Mouse (Mus musculus): ENCODE data around the gene Etfrf1. TPM values are rescaled to one million over a fixed set of nuclear protein-coding genes. Genes with fewer than 3 reads are reported as not detected.

Etfrf1 gene
- polyA plus RNA-seq, 1 experiment from 2014 or later = 38.5 TPM

DNA sequence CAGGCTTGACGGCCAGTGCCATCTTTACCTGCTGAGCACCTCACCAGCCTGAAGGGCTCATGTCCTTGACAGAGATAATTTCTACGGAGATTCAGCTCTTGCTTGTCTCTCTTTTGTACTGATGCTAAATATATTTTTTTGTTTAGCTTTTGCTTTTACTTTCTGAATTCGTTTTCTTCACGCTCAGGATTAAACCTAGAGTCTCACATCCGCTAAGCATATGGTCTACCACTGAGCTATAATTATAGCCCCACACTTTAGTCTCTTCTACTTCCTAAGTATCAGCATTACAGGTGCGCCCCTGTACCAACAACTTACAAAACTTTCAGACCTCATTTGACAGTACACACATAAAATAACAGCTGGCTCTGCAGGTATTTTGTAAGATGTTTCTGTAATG lies 24.4 kb downstream of the Etfrf1 start:
- H3K4me2 ChIP-seq = no peak overlapping the region
- no peaks in the 10 kb centered on the region for H3K27me3 ChIP-seq
- no peaks in the 10 kb centered on the region for H3K4me1 ChIP-seq
- H3K36me3 ChIP-seq = peaks cover 42% of the 10 kb centered on the region
- H3K4me3 ChIP-seq (replicated peaks) = no peak overlapping the region
- 94% methylated on average over 6 of the region's 6 CpGs for WGBS
- H3K9me3 ChIP-seq (replicated peaks) = no peaks in the 10 kb centered on the region
- no peak overlapping the region for H3K27ac ChIP-seq
- no peak overlapping the region for H3K9ac ChIP-seq
- no peak for ATAC-seq (replicated peaks; ENCODE audit: low FRiP score)

GRCm38 (mm10) chr6:145237148-145237547 lies 26.2 kb downstream of the Etfrf1 start:
- H3K27ac ChIP-seq = no peak overlapping the region
- H3K4me3 ChIP-seq (replicated peaks) = no peak overlapping the region
- no peaks in the 10 kb centered on the region for H3K4me1 ChIP-seq
- H3K4me2 ChIP-seq = no peak overlapping the region
- no peak for ATAC-seq (replicated peaks; ENCODE audit: low FRiP score)
- no peak overlapping the region for H3K9ac ChIP-seq
- H3K27me3 ChIP-seq = no peaks in the 10 kb centered on the region
- H3K36me3 ChIP-seq = peaks cover 39% of the 10 kb centered on the region
- WGBS = 82% methylated on average over 4 of the region's 4 CpGs
- H3K9me3 ChIP-seq (replicated peaks) = no peaks in the 10 kb centered on the region

DNA sequence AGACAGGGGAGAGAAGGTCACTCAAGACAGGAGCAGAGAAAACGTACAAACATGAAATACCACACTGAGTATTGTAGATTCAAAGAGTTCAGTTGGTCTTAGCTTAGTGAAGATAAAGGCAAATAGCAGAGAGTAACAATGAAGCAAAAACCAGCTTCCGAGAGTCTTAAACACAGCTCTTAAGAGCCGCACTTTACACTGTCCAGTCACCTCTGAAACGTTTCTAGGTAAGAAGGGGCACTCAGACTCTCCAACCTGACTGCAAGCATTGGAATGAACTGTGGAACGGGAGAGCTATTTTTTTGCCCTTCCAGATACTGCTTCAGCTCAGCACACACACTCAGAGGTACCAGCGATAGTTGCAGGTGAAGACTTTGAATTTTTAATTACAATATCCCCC lies 29.4 kb downstream of the Etfrf1 start:
- 86% methylated on average over 6 of the region's 6 CpGs for WGBS
- Histone ChIP-seq H3K27ac (no peak overlapping the region), H3K4me3 (replicated peaks) (no peak overlapping the region), H3K9me3 (replicated peaks) (no peaks in the 10 kb centered on the region), H3K36me3 (peaks cover 44% of the 10 kb centered on the region), H3K9ac (no peak overlapping the region), H3K4me2 (no peak overlapping the region), H3K27me3 (no peaks in the 10 kb centered on the region), H3K4me1 (no peaks in the 10 kb centered on the region)
- no peak for ATAC-seq (replicated peaks; ENCODE audit: low FRiP score)

- WGBS = 17% methylated on average over 1 of the region's 1 CpGs
- H3K4me3 ChIP-seq (replicated peaks) = no peak overlapping the region
- peaks cover 55% of the 10 kb centered on the region for H3K36me3 ChIP-seq
- H3K27ac ChIP-seq = no peak overlapping the region
- no peak overlapping the region for H3K4me2 ChIP-seq
- H3K9ac ChIP-seq = no peak overlapping the region
- no peaks in the 10 kb centered on the region for H3K4me1 ChIP-seq
- no peaks in the 10 kb centered on the region for H3K9me3 ChIP-seq (replicated peaks)
- no peaks in the 10 kb centered on the region for H3K27me3 ChIP-seq
- no peak for ATAC-seq (replicated peaks; ENCODE audit: low FRiP score)
Observed at GRCm38 (mm10) chr6:145242521-145242920, 31.6 kb downstream of the Etfrf1 start.

- Histone ChIP-seq H3K9me3 (replicated peaks) (no peaks in the 10 kb centered on the region), H3K27me3 (no peaks in the 10 kb centered on the region), H3K4me3 (replicated peaks) (no peak overlapping the region), H3K4me1 (peaks cover 17% of the 10 kb centered on the region), H3K27ac (no peak overlapping the region), H3K36me3 (peaks cover 30% of the 10 kb centered on the region), H3K4me2 (no peak overlapping the region), H3K9ac (no peak overlapping the region)
- 90% methylated on average over 5 of the region's 5 CpGs for WGBS
- no peak for ATAC-seq (replicated peaks; ENCODE audit: low FRiP score)
Observed at GRCm38 (mm10) chr6:145246841-145247240, 35.9 kb downstream of the Etfrf1 start.

- Histone ChIP-seq H3K4me2 (peak overlapping the region; percentile 32), H3K27me3 (no peaks in the 10 kb centered on the region), H3K4me3 (replicated peaks) (peak overlapping the region; percentile 14), H3K4me1 (peaks cover 17% of the 10 kb centered on the region), H3K36me3 (peaks cover 30% of the 10 kb centered on the region), H3K27ac (no peak overlapping the region), H3K9me3 (replicated peaks) (no peaks in the 10 kb centered on the region), H3K9ac (0 out of 2 replicates have a peak overlapping the region, but pooled peaks have one; percentile 14)
- ATAC-seq (replicated peaks; ENCODE audit: low FRiP score) = no peak
- 77% methylated on average over 3 of the region's 3 CpGs for WGBS
Observed at GRCm38 (mm10) chr6:145247886-145248285, 37.0 kb downstream of the Etfrf1 start.

- Histone ChIP-seq H3K4me2 (peak overlapping the region; percentile 80), H3K9me3 (replicated peaks) (no peaks in the 10 kb centered on the region), H3K4me1 (peaks cover 17% of the 10 kb centered on the region), H3K4me3 (replicated peaks) (peak overlapping the region; percentile 93), H3K27ac (peak overlapping the region; percentile 88), H3K36me3 (peaks cover 19% of the 10 kb centered on the region), H3K27me3 (no peaks in the 10 kb centered on the region), H3K9ac (peak overlapping the region; percentile 97)
- ATAC-seq (replicated peaks; ENCODE audit: low FRiP score) = peak; percentile 73
- under 1% methylated on average over 59 of the region's 124 CpGs for WGBS
Observed at GRCm38 (mm10) chr6:145249291-145250184, 38.6 kb downstream of the Etfrf1 start.

DNA sequence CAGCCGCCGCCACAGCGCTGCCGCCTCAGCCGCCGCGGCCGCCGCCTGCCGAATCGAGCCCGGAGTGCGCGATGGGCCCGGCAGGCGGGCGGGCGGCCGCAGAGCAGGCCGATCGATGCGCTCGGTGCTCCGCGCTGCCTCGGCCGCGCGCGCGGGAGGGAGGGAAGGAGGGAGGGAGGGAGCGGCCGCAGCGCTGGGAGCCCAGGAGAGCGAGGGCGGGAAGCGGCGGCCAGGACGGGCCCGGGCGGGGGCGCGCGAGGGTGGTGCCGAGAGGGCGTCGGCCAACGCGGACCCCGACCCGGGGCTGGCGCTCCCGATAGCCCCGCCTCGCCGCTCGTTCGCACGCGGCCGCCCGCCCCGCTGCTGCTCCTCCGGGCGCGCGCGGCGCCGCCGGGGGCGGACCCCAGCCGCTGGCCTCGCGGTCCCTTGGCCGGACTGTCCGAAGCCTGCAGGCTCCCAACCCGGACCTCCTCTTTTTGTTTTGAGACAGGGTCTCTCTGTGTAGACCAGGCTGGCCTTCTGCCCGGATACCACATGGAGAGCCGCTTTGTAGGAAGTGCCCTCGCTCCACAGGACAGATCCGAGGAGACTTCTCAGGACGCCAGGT lies 39.4 kb downstream of the Etfrf1 start, which contains the start of gene Kras:
TSS of gene Kras (minus strand) at position 55 of the 607 bp plus-strand sequence.
- 1% methylated on average over 46 of the region's 83 CpGs for WGBS
- H3K36me3 ChIP-seq = peaks cover 12% of the 10 kb centered on the region
- peaks cover 17% of the 10 kb centered on the region for H3K4me1 ChIP-seq
- no peaks in the 10 kb centered on the region for H3K27me3 ChIP-seq
- no peaks in the 10 kb centered on the region for H3K9me3 ChIP-seq (replicated peaks)
- ATAC-seq (replicated peaks; ENCODE audit: low FRiP score) = peak; percentile 98
- peak within 1 kb of the TSS; percentile 80 for H3K4me2 ChIP-seq
- peak within 1 kb of the TSS; percentile 97 for H3K9ac ChIP-seq
- H3K4me3 ChIP-seq (replicated peaks) = peak within 1 kb of the TSS; percentile 93
- peak within 1 kb of the TSS; percentile 88 for H3K27ac ChIP-seq

DNA sequence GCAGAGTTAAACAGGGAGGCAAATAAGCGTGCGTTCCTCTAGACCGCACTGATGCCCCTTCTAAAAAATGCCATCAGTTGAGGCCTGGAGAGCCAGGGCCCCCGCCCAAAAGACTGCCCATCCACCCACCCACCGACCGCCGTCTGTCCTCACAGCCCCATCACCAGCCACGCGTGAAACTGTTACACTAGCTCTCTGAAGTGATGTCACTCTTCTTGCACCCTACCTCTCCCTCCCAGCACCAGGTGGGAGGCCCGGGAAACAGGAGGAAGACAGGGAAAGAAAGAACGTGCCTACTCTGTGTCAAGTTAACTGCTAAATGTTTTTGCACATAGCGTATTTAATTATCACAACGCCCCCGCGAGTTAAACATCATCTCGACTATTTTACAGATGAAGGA lies 39.9 kb downstream of the Etfrf1 start:
- 13% methylated on average over 16 of the region's 16 CpGs for WGBS
- H3K4me3 ChIP-seq (replicated peaks) = peak overlapping the region; percentile 93
- no peaks in the 10 kb centered on the region for H3K9me3 ChIP-seq (replicated peaks)
- H3K36me3 ChIP-seq = peaks cover 7% of the 10 kb centered on the region; the same call in 1 of the 2 replicates
- peak overlapping the region; percentile 80 for H3K4me2 ChIP-seq
- H3K27me3 ChIP-seq = no peaks in the 10 kb centered on the region
- peaks cover 17% of the 10 kb centered on the region for H3K4me1 ChIP-seq
- H3K9ac ChIP-seq = peak overlapping the region; percentile 97
- ATAC-seq (replicated peaks; ENCODE audit: low FRiP score) = no peak
- H3K27ac ChIP-seq = peak overlapping the region; percentile 88

GRCm38 (mm10) chr6:145255952-145256700 lies 45.2 kb downstream of the Etfrf1 start:
- no peak overlapping the region for H3K9ac ChIP-seq
- H3K9me3 ChIP-seq (replicated peaks) = no peaks in the 10 kb centered on the region
- 68% methylated on average over 13 of the region's 13 CpGs for WGBS
- ATAC-seq (replicated peaks; ENCODE audit: low FRiP score) = peak; percentile 56; the same call in 1 of the 2 replicates
- H3K4me2 ChIP-seq = no peak overlapping the region
- H3K4me1 ChIP-seq = peaks cover 8% of the 10 kb centered on the region
- H3K27ac ChIP-seq = no peak overlapping the region
- no peak overlapping the region for H3K4me3 ChIP-seq (replicated peaks)
- no peaks in the 10 kb centered on the region for H3K36me3 ChIP-seq
- no peaks in the 10 kb centered on the region for H3K27me3 ChIP-seq

DNA sequence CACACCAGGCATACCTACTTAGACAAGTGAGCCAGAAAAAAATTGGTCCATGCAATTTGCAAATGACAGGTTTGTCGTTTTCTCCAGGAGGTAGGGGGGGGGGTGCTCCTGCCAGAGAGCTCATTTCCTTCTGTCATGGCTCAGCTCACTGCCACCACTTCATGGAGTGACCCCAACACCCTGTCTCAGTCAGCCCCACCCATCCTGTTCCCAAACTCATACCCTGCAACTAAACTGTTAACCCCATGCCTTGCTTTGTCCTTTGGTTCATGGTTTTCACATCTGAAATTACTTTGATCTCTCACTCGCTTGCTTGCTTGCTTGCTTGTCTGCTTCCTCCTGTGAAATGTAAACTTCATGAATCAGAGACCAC lies 45.8 kb downstream of the Etfrf1 start:
- H3K9me3 ChIP-seq (replicated peaks) = no peaks in the 10 kb centered on the region
- H3K27ac ChIP-seq = no peak overlapping the region
- no peak overlapping the region for H3K4me3 ChIP-seq (replicated peaks)
- peaks cover 8% of the 10 kb centered on the region for H3K4me1 ChIP-seq
- WGBS = 29% methylated on average over 2 of the region's 2 CpGs
- no peaks in the 10 kb centered on the region for H3K27me3 ChIP-seq
- peak; percentile 56 for ATAC-seq (replicated peaks; ENCODE audit: low FRiP score)
- H3K4me2 ChIP-seq = no peak overlapping the region
- H3K36me3 ChIP-seq = no peaks in the 10 kb centered on the region
- no peak overlapping the region for H3K9ac ChIP-seq

GRCm38 (mm10) chr6:145262314-145262713 lies 51.4 kb downstream of the Etfrf1 start:
- WGBS = 86% methylated on average over 7 of the region's 7 CpGs
- no peaks in the 10 kb centered on the region for H3K36me3 ChIP-seq
- H3K4me2 ChIP-seq = no peak overlapping the region
- H3K9ac ChIP-seq = no peak overlapping the region
- no peak overlapping the region for H3K4me3 ChIP-seq (replicated peaks)
- H3K4me1 ChIP-seq = no peaks in the 10 kb centered on the region
- no peaks in the 10 kb centered on the region for H3K9me3 ChIP-seq (replicated peaks)
- no peaks in the 10 kb centered on the region for H3K27me3 ChIP-seq
- H3K27ac ChIP-seq = no peak overlapping the region
- no peak for ATAC-seq (replicated peaks; ENCODE audit: low FRiP score)

All from kidney, embryonic 15.5 days (tissue).